Mouse (Mus musculus) monocyte, adult 5-6 weeks (primary cell): Measurements from ENCODE around the gene Rrnad1. TPM values are rescaled to one million over a fixed set of nuclear protein-coding genes. Genes with fewer than 3 reads are reported as not detected.

Experiments
- ATAC-seq: fragments of 153-309, 156-312 bp; replicated peaks from 2 replicates; pipeline ENCODE4 v1.8.0; 2017; ENCODE audit warnings: mild to moderate bottlenecking; ENCODE audit not compliant: low TSS enrichment, insufficient number of reproducible peaks, severe bottlenecking, poor library complexity, low FRiP score
- total RNA-seq: library from RNA; stranded (forward); fragments of 200-1000, 200-491, 200-594 nt; gene quantifications from 3 replicates; pipeline ENCODE4 v1.2.3, GENCODE M21; 2017

The Rrnad1 gene
- total RNA-seq = 12.9 to 20.5 TPM (median 16.9 TPM) in 3 replicates

GRCm38 (mm10) chr3:87930078-87930795 is at the start of gene Rrnad1, which contains the start of gene Isg20l2:
Rrnad1 (minus strand) TSS chr3:87930717.
Isg20l2 (plus strand) TSS chr3:87930314.
- ATAC-seq = peak; percentile 95

GRCm38 (mm10) chr3:87980085-87980484 is 49.6 kb upstream of the Rrnad1 start:
- no peak for ATAC-seq

- ATAC-seq = no peak
Measured at GRCm38 (mm10) chr3:87979493-87979892, 49.0 kb upstream of the Rrnad1 start.

GRCm38 (mm10) chr3:87974381-87974987 is 44.0 kb upstream of the Rrnad1 start:
- no peak for ATAC-seq

- no peak for ATAC-seq
Measured at GRCm38 (mm10) chr3:87973593-87974380, 43.3 kb upstream of the Rrnad1 start.

GRCm38 (mm10) chr3:87972776-87973175 is 42.3 kb upstream of the Rrnad1 start:
- no peak for ATAC-seq

- ATAC-seq = no peak
Measured at GRCm38 (mm10) chr3:87972203-87972664, 41.7 kb upstream of the Rrnad1 start.

- ATAC-seq = no peak
Measured at GRCm38 (mm10) chr3:87971489-87972202, 41.1 kb upstream of the Rrnad1 start.

GRCm38 (mm10) chr3:87970939-87971488 is 40.5 kb upstream of the Rrnad1 start, which contains the start of gene Nes:
Nes (plus strand) TSS chr3:87971078.
- no peak for ATAC-seq

- peak; percentile 58 for ATAC-seq
Measured at GRCm38 (mm10) chr3:87970184-87970938, 39.8 kb upstream of the Rrnad1 start.

- peak; percentile 86 for ATAC-seq
Measured at GRCm38 (mm10) chr3:87960586-87961191, 30.2 kb upstream of the Rrnad1 start.

GRCm38 (mm10) chr3:87960191-87960585 is 29.7 kb upstream of the Rrnad1 start:
- no peak for ATAC-seq

GRCm38 (mm10) chr3:87959371-87959770 is 28.9 kb upstream of the Rrnad1 start:
- ATAC-seq = no peak

- no peak for ATAC-seq
Measured at GRCm38 (mm10) chr3:87958967-87959366, 28.4 kb upstream of the Rrnad1 start.

- no peak for ATAC-seq
Measured at GRCm38 (mm10) chr3:87958476-87958875, 28.0 kb upstream of the Rrnad1 start.

- no peak for ATAC-seq
Measured at GRCm38 (mm10) chr3:87958056-87958455, 27.5 kb upstream of the Rrnad1 start.

- ATAC-seq = no peak
Measured at GRCm38 (mm10) chr3:87952440-87952839, 21.9 kb upstream of the Rrnad1 start.
